Mouse (Mus musculus) midbrain, embryonic 12.5 days (tissue): ENCODE results near the gene Efcab11. TPM values are rescaled to one million over a fixed set of nuclear protein-coding genes. Genes with fewer than 3 reads are reported as not detected.
A peak's percentile ranks its signal among the peaks of the same experiment; 100 is the strongest.

Source experiments
- ATAC-seq: fragments of 200-750 bp; cut with Nextera tagmentation; 2 replicates; pipeline ENCODE4 v1.8.0; 2017; ENCODE audit warnings: low read depth, moderate TSS enrichment, moderate library complexity; ENCODE audit not compliant: low FRiP score
- H3K27ac ChIP-seq: fragments of 300-500 bp; sonication (generic); replicated peaks from 2 replicates; pipeline ENCODE4 v1.5.1; 2016; ENCODE audit warnings: mild to moderate bottlenecking
- H3K27me3 ChIP-seq: fragments of 300-500 bp; sonication (generic); 2 replicates; pipeline ENCODE4 v1.6.1; 2016; ENCODE audit warnings: mild to moderate bottlenecking
- H3K36me3 ChIP-seq: fragments of 300-500 bp; sonication (generic); 2 replicates; pipeline ENCODE4 v1.6.1; 2016
- H3K4me1 ChIP-seq: fragments of 300-500 bp; sonication (generic); 2 replicates; pipeline ENCODE4 v1.6.1; 2016
- H3K4me2 ChIP-seq: fragments of 300-500 bp; sonication (generic); replicated peaks from 2 replicates; pipeline ENCODE4 v1.6.1; 2016; ENCODE audit warnings: mild to moderate bottlenecking, moderate library complexity
- H3K4me3 ChIP-seq: fragments of 300-500 bp; sonication (generic); 2 replicates; pipeline ENCODE4 v1.5.1; 2016; ENCODE audit warnings: mild to moderate bottlenecking
- H3K9ac ChIP-seq: fragments of 300-500 bp; sonication (generic); replicated peaks from 2 replicates; pipeline ENCODE4 v1.6.1; 2016; ENCODE audit warnings: mild to moderate bottlenecking, moderate library complexity
- H3K9me3 ChIP-seq: fragments of 300-500 bp; sonication (generic); 2 replicates; pipeline ENCODE4 v1.6.1; 2016; ENCODE audit warnings: mild to moderate bottlenecking
- WGBS: fragments of 180-500 bp; shearing (Covaris S2); methylation state at CpG from one replicate; pipeline ENCODE4 v1.1.7; 2016; 5-methylcytosine and 5-hydroxymethylcytosine counted together
- polyA plus RNA-seq: library from polyadenylated mRNA; unstranded; fragments of >200 nt; fragmentation: Nextera tagmentation; extraction: Ambion mirVana; gene quantifications from 2 replicates; pipeline ENCODE4 v1.2.1, GENCODE M21; 2016

Efcab11 gene
- polyA plus RNA-seq, 1 experiment from 2014 or later, result 17.4 TPM

- WGBS, result 86% methylated on average over 4 of the region's 4 CpGs
- H3K4me2 ChIP-seq, result no peak overlapping the region
Measured at GRCm38 (mm10) chr12:99902867-99903370, 18.7 kb upstream of the Efcab11 start.

DNA sequence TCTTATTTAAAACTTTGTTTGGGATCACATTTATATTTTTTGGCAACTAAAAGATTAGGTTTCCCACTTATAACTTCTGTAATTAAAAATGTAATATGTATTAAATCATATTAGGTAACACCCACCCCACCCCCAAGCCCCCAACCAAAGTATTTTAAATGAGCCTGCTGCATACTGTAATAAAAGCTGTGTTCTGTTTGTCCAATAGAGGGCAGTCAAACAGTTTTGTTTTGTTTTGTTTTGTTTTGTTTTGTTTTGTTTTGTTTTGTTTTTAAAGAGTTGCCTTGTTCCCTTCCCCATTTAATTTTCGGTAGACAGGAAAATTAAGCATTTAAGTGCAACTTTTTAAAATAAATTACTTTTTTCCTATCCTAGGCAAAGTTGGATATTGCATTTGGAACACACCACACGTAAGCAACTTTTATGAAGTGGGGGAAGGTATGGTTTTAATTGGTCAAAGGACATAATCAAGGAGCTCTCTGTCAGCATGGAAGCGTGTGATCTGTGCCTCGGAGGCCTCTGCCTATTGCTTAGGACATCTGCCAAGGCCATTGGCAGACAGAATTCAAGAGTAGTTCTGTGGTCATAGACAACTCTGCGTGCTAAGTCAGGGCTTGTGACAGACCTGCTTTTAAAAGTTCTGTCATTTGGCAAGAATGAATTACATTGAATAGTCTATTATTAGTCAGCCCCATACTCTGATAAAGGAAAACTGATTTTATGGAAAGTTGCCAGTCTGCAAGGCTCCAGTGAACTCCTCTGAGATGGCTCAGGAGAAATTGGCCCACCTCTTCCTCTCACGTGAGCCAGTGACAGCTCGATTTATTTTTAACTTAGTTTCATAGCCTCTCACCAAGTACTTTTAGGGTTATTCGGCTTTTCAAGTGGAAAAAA, 18.0 kb upstream of the Efcab11 start:
- no peaks in the 10 kb centered on the region for H3K27me3 ChIP-seq
- WGBS, result 93% methylated on average over 8 of the region's 8 CpGs
- H3K9ac ChIP-seq, result no peak overlapping the region
- H3K4me2 ChIP-seq, result no peak overlapping the region
- H3K4me3 ChIP-seq, result no peak overlapping the region
- H3K9me3 ChIP-seq, result no peaks in the 10 kb centered on the region
- ATAC-seq, result no peak
- H3K36me3 ChIP-seq, result peaks cover 66% of the 10 kb centered on the region
- H3K27ac ChIP-seq, result no peak overlapping the region
- H3K4me1 ChIP-seq, result no peaks in the 10 kb centered on the region

More at GRCm38 (mm10) chr12:99902867-99903370, 18.7 kb upstream of the Efcab11 start:
- H3K27me3 ChIP-seq, result no peaks in the 10 kb centered on the region
- no peak overlapping the region for H3K4me3 ChIP-seq
- ATAC-seq, result no peak
- H3K27ac ChIP-seq, result no peak overlapping the region
- no peak overlapping the region for H3K9ac ChIP-seq
- H3K4me1 ChIP-seq, result no peaks in the 10 kb centered on the region
- peaks cover 68% of the 10 kb centered on the region for H3K36me3 ChIP-seq
- no peaks in the 10 kb centered on the region for H3K9me3 ChIP-seq

- WGBS, result 89% methylated on average over 1 of the region's 3 CpGs
- peaks cover 66% of the 10 kb centered on the region for H3K36me3 ChIP-seq
- no peaks in the 10 kb centered on the region for H3K27me3 ChIP-seq
- no peak overlapping the region for H3K9ac ChIP-seq
- no peak overlapping the region for H3K4me3 ChIP-seq
- H3K9me3 ChIP-seq, result no peaks in the 10 kb centered on the region
- ATAC-seq, result no peak
- H3K4me2 ChIP-seq, result no peak overlapping the region
- H3K4me1 ChIP-seq, result no peaks in the 10 kb centered on the region
- no peak overlapping the region for H3K27ac ChIP-seq
Measured at GRCm38 (mm10) chr12:99899991-99900390, 15.8 kb upstream of the Efcab11 start.

DNA sequence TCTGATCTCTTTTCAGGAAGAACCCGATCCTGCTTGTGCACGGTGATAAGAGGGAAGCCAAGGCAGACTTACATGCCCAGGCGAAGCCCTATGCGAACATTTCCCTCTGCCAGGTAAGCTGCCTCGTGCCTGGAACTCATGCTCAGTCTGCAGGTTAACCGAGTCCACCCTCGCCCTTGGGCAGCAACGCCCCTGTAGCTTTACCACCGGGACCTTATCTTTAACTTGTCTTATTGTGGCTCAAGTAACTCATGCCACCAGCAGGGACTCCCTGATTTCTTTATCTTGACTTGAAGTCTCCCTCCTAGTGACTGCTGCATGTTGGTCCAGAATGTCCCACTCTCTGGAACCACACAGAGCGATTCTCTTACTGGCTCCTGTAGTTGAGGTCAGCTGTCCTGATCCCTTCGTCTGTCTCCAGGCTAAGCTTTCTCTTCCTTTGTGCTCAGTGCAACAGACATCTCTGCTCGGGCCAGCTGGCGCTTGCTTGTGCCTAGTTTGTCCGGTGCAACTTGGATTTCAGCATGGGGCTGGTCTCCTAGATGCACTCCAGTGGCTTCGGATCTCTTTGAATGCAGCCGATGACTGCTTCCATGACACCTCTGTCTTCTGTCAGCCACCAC, 14.1 kb upstream of the Efcab11 start:
- Histone ChIP-seq H3K4me2 (no peak overlapping the region), H3K36me3 (peaks cover 66% of the 10 kb centered on the region), H3K27me3 (no peaks in the 10 kb centered on the region), H3K27ac (no peak overlapping the region), H3K9me3 (no peaks in the 10 kb centered on the region), H3K9ac (no peak overlapping the region), H3K4me3 (no peak overlapping the region), H3K4me1 (no peaks in the 10 kb centered on the region)
- WGBS, result 91% methylated on average over 16 of the region's 16 CpGs
- ATAC-seq, result no peak

GRCm38 (mm10) chr12:99897846-99898245, 13.6 kb upstream of the Efcab11 start:
- Histone ChIP-seq H3K27me3 (no peaks in the 10 kb centered on the region), H3K36me3 (peaks cover 66% of the 10 kb centered on the region), H3K27ac (no peak overlapping the region), H3K9ac (no peak overlapping the region), H3K4me1 (no peaks in the 10 kb centered on the region), H3K4me3 (no peak overlapping the region), H3K4me2 (no peak overlapping the region), H3K9me3 (no peaks in the 10 kb centered on the region)
- 91% methylated on average over 4 of the region's 4 CpGs for WGBS
- ATAC-seq, result no peak

GRCm38 (mm10) chr12:99885282-99885901, 1.2 kb upstream of the Efcab11 start:
- H3K4me1 ChIP-seq, result peaks cover 36% of the 10 kb centered on the region
- peak overlapping the region; percentile 82 for H3K9ac ChIP-seq
- WGBS, result 35% methylated on average over 8 of the region's 8 CpGs
- peak overlapping the region; percentile 90 for H3K4me2 ChIP-seq
- peaks cover 5% of the 10 kb centered on the region for H3K36me3 ChIP-seq
- no peak for ATAC-seq
- peaks cover 2% of the 10 kb centered on the region; the same call in 1 of the 2 replicates for H3K9me3 ChIP-seq
- H3K27ac ChIP-seq, result no peak overlapping the region
- H3K4me3 ChIP-seq, result peak overlapping the region; percentile 70
- H3K27me3 ChIP-seq, result no peaks in the 10 kb centered on the region

- H3K4me1 ChIP-seq, result peaks cover 36% of the 10 kb centered on the region
- H3K9ac ChIP-seq, result peak overlapping the region; percentile 82
- under 1% methylated on average over 11 of the region's 11 CpGs for WGBS
- peaks cover 5% of the 10 kb centered on the region for H3K36me3 ChIP-seq
- ATAC-seq, result peak; percentile 42
- peak overlapping the region; percentile 83 for H3K27ac ChIP-seq
- H3K9me3 ChIP-seq, result peaks cover 2% of the 10 kb centered on the region; the same call in 1 of the 2 replicates
- H3K4me2 ChIP-seq, result peak overlapping the region; percentile 90
- H3K27me3 ChIP-seq, result no peaks in the 10 kb centered on the region
- peak overlapping the region; percentile 70 for H3K4me3 ChIP-seq
Measured at GRCm38 (mm10) chr12:99883713-99884105, 530 bp downstream of the Efcab11 start.

GRCm38 (mm10) chr12:99883000-99883712, 1.1 kb downstream of the Efcab11 start:
- Histone ChIP-seq H3K4me3 (peak overlapping the region; percentile 70), H3K36me3 (peaks cover 3% of the 10 kb centered on the region), H3K4me2 (peak overlapping the region; percentile 90), H3K9ac (peak overlapping the region; percentile 82), H3K27ac (peak overlapping the region; percentile 83), H3K4me1 (peaks cover 36% of the 10 kb centered on the region), H3K27me3 (no peaks in the 10 kb centered on the region), H3K9me3 (peaks cover 2% of the 10 kb centered on the region; the same call in 1 of the 2 replicates)
- ATAC-seq, result peak; percentile 94
- WGBS, result under 1% methylated on average over 38 of the region's 38 CpGs

DNA sequence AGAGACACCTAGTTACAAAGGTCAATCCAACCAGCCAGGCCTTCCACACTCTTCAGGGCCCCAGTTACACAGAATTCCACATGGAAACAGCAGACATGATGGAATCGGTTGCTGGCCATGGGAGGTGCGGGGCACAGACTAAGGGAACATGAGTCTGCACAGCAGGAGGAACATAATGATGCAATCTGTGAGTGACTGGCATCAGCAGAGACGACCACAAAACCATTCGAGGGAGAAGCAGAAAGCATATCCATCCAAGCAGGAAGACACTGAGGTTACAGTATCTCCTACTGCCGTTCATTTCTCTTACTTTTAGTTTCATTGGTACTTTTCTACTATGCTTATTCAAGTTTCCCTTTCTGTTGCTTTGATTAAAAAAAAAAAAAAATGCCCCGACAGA, 9.6 kb downstream of the Efcab11 start:
- Histone ChIP-seq H3K9ac (no peak overlapping the region), H3K27me3 (no peaks in the 10 kb centered on the region), H3K4me3 (no peak overlapping the region), H3K27ac (no peak overlapping the region), H3K4me1 (peaks cover 6% of the 10 kb centered on the region; the same call in 1 of the 2 replicates), H3K36me3 (no peaks in the 10 kb centered on the region), H3K9me3 (no peaks in the 10 kb centered on the region), H3K4me2 (no peak overlapping the region)
- 87% methylated on average over 6 of the region's 6 CpGs for WGBS
- no peak for ATAC-seq

DNA sequence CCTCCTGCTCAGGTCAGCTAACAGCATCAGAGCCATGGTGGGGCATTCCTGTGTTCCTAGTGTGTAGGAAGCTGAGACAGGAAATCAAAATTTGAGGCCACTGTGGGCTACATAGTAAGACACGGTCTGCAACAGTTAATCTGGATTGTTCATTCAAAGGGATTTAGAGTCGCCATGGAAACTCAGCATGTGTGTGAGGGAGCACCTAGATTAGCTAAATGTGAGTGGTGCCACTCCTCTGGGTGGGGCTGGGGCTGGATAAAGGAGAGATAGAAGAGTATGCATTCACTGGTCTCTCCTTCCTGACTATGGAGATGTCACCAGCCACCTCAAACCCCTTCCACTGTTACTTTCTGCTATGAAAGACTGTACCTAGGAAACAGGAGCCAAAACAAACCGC, 10.8 kb downstream of the Efcab11 start:
- Histone ChIP-seq H3K4me3 (no peak overlapping the region), H3K4me2 (no peak overlapping the region), H3K4me1 (peaks cover 6% of the 10 kb centered on the region; the same call in 1 of the 2 replicates), H3K9me3 (no peaks in the 10 kb centered on the region), H3K9ac (no peak overlapping the region), H3K36me3 (no peaks in the 10 kb centered on the region), H3K27ac (no peak overlapping the region), H3K27me3 (no peaks in the 10 kb centered on the region)
- no peak for ATAC-seq
- WGBS, result 36% methylated on average over 3 of the region's 3 CpGs

GRCm38 (mm10) chr12:99868821-99869220, 15.4 kb downstream of the Efcab11 start:
- Histone ChIP-seq H3K9me3 (no peaks in the 10 kb centered on the region), H3K9ac (no peak overlapping the region), H3K27ac (no peak overlapping the region), H3K4me3 (no peak overlapping the region), H3K36me3 (no peaks in the 10 kb centered on the region), H3K27me3 (no peaks in the 10 kb centered on the region), H3K4me1 (peaks cover 6% of the 10 kb centered on the region; the same call in 1 of the 2 replicates), H3K4me2 (no peak overlapping the region)
- 90% methylated on average over 1 of the region's 1 CpGs for WGBS
- no peak for ATAC-seq
